Mouse (Mus musculus) bone marrow, adult 2 months (tissue): ENCODE measurements around the gene Actb.

Source experiments
- CTCF ChIP-seq: fragments of 200-500 bp; IDR thresholded peaks from 2 replicates; pipeline ENCODE4 v1.5.1; 2011; ENCODE audit warnings: low read length, control low read depth; ENCODE audit not compliant: control insufficient read depth, insufficient read depth
- POLR2A ChIP-seq: fragments of 200-500 bp; IDR thresholded peaks from 2 replicates; pipeline ENCODE4 v1.6.1; 2011; ENCODE audit warnings: low read depth, mild to moderate bottlenecking, control low read depth, low read length, borderline replicate concordance; ENCODE audit not compliant: control insufficient read depth

DNA sequence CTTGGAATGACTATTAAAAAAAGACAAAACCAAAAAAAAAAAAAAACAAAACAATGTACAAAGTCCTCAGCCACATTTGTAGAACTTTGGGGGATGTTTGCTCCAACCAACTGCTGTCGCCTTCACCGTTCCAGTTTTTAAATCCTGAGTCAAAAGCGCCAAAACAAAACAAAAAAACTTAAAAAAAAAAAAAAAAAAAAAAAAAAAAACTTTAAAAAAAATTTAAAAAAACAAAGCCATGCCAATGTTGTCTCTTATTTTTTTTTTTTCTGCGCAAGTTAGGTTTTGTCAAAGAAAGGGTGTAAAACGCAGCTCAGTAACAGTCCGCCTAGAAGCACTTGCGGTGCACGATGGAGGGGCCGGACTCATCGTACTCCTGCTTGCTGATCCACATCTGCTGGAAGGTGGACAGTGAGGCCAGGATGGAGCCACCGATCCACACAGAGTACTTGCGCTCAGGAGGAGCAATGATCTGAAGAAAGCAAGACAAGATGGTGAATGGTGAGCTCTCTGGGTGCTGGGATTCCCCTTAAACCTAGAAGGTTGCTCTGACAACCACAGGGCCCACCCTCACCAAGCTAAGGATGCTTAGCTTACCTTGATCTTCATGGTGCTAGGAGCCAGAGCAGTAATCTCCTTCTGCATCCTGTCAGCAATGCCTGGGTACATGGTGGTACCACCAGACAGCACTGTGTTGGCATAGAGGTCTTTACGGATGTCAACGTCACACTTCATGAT is 2.9 kb downstream of the Actb start:
- TF ChIP-seq POLR2A (no peak), CTCF (no peak)
